ENCODE assay signal across 13 mouse cellular contexts in genomic region chr8:96151065-96151472, GRCm38 (mm10).
DNase-seq lines count a peak whose midpoint lies in the region; ATAC-seq and TF ChIP-seq lines count a peak whose summit lies in the region.
"Had no signal": no experiment of that assay in that cellular context is flagged by ENCODE, and none has a peak within 500 bp of the region (broad histone marks: within the 10 kb centered on the region; RNA-seq: fewer than 3 reads in every experiment).

No protein-coding gene starts in this region.

- no peak for TF ChIP-seq CTCF in lung, postnatal 0 days (IDR thresholded peaks at IDR 0.05)

- H3K4me1 ChIP-seq in heart, embryonic 15.5 days (replicated peaks), result peaks cover 6% of the 10 kb centered on the region; the same call in 1 of the 2 replicates
- no peaks in the 10 kb centered on the region for H3K4me1 ChIP-seq in forebrain, embryonic 14.5 days (ENCODE audit: control insufficient read depth, insufficient read depth, low read length)
- H3K4me1 ChIP-seq in lung, postnatal 0 days (ENCODE audit: insufficient read depth, low read depth, low read length), result no peaks in the 10 kb centered on the region
- H3K4me1 ChIP-seq: limb, embryonic 12.5 days; megakaryocyte, embryonic 14.5 days had no signal

- no peak for TF ChIP-seq EP300 in lung, postnatal 0 days (IDR thresholded peaks at IDR 0.05)

- H3K4me3 ChIP-seq in heart, embryonic 15.5 days, result 0 out of 2 replicates have a peak overlapping the region, but pooled peaks have one; percentile 7
- no peak overlapping the region for H3K4me3 ChIP-seq in forebrain, embryonic 14.5 days (ENCODE audit: low read depth, low read length)
- H3K4me3 ChIP-seq in lung, postnatal 0 days (ENCODE audit: low read depth, low read length), result no peak overlapping the region
- H3K4me3 ChIP-seq: limb, embryonic 12.5 days; megakaryocyte, embryonic 14.5 days had no signal

- no peak overlapping the region for H3K9ac ChIP-seq in heart, embryonic 15.5 days
- no peak overlapping the region for H3K9ac ChIP-seq in forebrain, embryonic 14.5 days (ENCODE audit: low read length)
- H3K9ac ChIP-seq in lung, postnatal 0 days (replicated peaks; ENCODE audit: low read depth), result no peak overlapping the region
- H3K9ac ChIP-seq: limb, embryonic 12.5 days had no signal

- no peaks in the 10 kb centered on the region for H3K36me3 ChIP-seq in heart, embryonic 15.5 days
- no peaks in the 10 kb centered on the region for H3K36me3 ChIP-seq in forebrain, embryonic 14.5 days (ENCODE audit: control insufficient read depth, insufficient read depth, low read length)
- H3K36me3 ChIP-seq in lung, postnatal 0 days (ENCODE audit: insufficient read depth, low read length), result no peaks in the 10 kb centered on the region
- H3K36me3 ChIP-seq: limb, embryonic 12.5 days had no signal

- ATAC-seq in heart, embryonic 15.5 days (replicated peaks; ENCODE audit: insufficient number of reproducible peaks, insufficient read depth, low FRiP score, low read depth), result no peak
- ATAC-seq in forebrain, embryonic 14.5 days, result no peak
- ATAC-seq in lung, postnatal 0 days, result no peak

- H3K9me3 ChIP-seq in heart, embryonic 15.5 days (replicated peaks), result no peaks in the 10 kb centered on the region
- no peaks in the 10 kb centered on the region for H3K9me3 ChIP-seq in forebrain, embryonic 14.5 days (replicated peaks; ENCODE audit: control insufficient read depth, low read length)
- no peaks in the 10 kb centered on the region for H3K9me3 ChIP-seq in lung, postnatal 0 days (ENCODE audit: low read length)
- H3K9me3 ChIP-seq: limb, embryonic 12.5 days; megakaryocyte, embryonic 14.5 days had no signal

- no peak overlapping the region for H3K27ac ChIP-seq in heart, embryonic 15.5 days
- H3K27ac ChIP-seq in forebrain, embryonic 14.5 days (ENCODE audit: low read depth, low read length), result no peak overlapping the region
- H3K27ac ChIP-seq in lung, postnatal 0 days (ENCODE audit: low read length), result no peak overlapping the region
- H3K27ac ChIP-seq: limb, embryonic 12.5 days had no signal

- 23% methylated on average over 16 of the region's 16 CpGs for WGBS in heart, embryonic 15.5 days
- whole genome bisulfite sequencing in forebrain, embryonic 14.5 days, result 83% methylated on average over 16 of the region's 16 CpGs
- WGBS in lung, postnatal 0 days, result 50% methylated on average over 16 of the region's 16 CpGs

- H3K27me3 ChIP-seq in heart, embryonic 15.5 days, result no peaks in the 10 kb centered on the region
- H3K27me3 ChIP-seq in forebrain, embryonic 14.5 days (replicated peaks; ENCODE audit: control insufficient read depth, insufficient read depth, low read length), result no peaks in the 10 kb centered on the region
- no peaks in the 10 kb centered on the region for H3K27me3 ChIP-seq in lung, postnatal 0 days (replicated peaks; ENCODE audit: insufficient read depth, low read length)
- H3K27me3 ChIP-seq: limb, embryonic 12.5 days; megakaryocyte, embryonic 14.5 days had no signal

- no peak for DNase-seq in heart, adult 8-10 months (ENCODE audit: low spot score)
- peak; percentile 75 for DNase-seq in brain, adult 2 months (ENCODE audit: low read depth, low spot score)
- peak; percentile 61 to 69 for DNase-seq in frontal cortex, postnatal 36 days (ENCODE audit: low spot score in 2 of 2)
- DNase-seq in right cerebral cortex, adult 18-20 months, result peak; percentile 69
- no peak for DNase-seq in neural tube, embryonic 10.5 days (ENCODE audit: extremely low spot score, low spot score)
- no peak for DNase-seq in forebrain, embryonic 14.5 days (ENCODE audit: low spot score)
- DNase-seq in lung, postnatal 0 days (ENCODE audit: low spot score), result no peak
- DNase-seq: adrenal gland, adult 2 months; gastrocnemius, postnatal 10 days; lung, adult 2 months had no signal

- peak overlapping the region; percentile 52 for H3K4me2 ChIP-seq in heart, embryonic 15.5 days
- no peak overlapping the region for H3K4me2 ChIP-seq in forebrain, embryonic 14.5 days (ENCODE audit: low read length)
- no peak overlapping the region for H3K4me2 ChIP-seq in lung, postnatal 0 days (replicated peaks; ENCODE audit: low read depth, low read length)
- H3K4me2 ChIP-seq: limb, embryonic 12.5 days had no signal

Comparison
In these comparisons a context has a peak if more than half of its experiments do, and no peak if none do; other contexts are left out.
1. DNase-seq: peak in brain, adult 2 months (single experiment), frontal cortex, postnatal 36 days (2 of 2) and right cerebral cortex, adult 18-20 months (single experiment); none in heart, adult 8-10 months (single experiment), neural tube, embryonic 10.5 days (single experiment), forebrain, embryonic 14.5 days (single experiment) and lung, postnatal 0 days (single experiment).